Mouse (Mus musculus) liver, embryonic 14.5 days (tissue): ENCODE measurements around the gene Gm13696. TPM values are rescaled to one million over a fixed set of nuclear protein-coding genes. Genes with fewer than 3 reads are reported as not detected.
"Not testable (repeated sequence)": the region's sequence is repeated elsewhere in the genome, so short reads cannot be mapped to it uniquely, and the experiment has no call there.

Experiments used
- ATAC-seq: fragments of 200-750 bp; cut with Nextera tagmentation; 2 replicates; pipeline ENCODE4 v1.8.0; 2017; ENCODE audit warnings: moderate number of reproducible peaks, mild to moderate bottlenecking, moderate library complexity; ENCODE audit not compliant: insufficient read depth
- DNase-seq, 3 experiments: peaks; one replicate each; pipeline ENCODE4 v3.0.0-alpha.2; 2012 to 2013; ENCODE audit warnings: low read depth in 3 of 3, low spot score in 3 of 3
- H3K27ac ChIP-seq: fragments of 300-500 bp; sonication (generic); 2 replicates; pipeline ENCODE4 v1.5.1; 2014; ENCODE audit warnings: moderate library complexity, mild to moderate bottlenecking, control low read depth, inconsistent platforms
- H3K27me3 ChIP-seq: fragments of 300-500 bp; sonication (generic); 2 replicates; pipeline ENCODE4 v1.6.1; 2014; ENCODE audit warnings: mild to moderate bottlenecking, low read length, moderate library complexity; ENCODE audit not compliant: control insufficient read depth, insufficient read depth
- H3K36me3 ChIP-seq: fragments of 300-500 bp; sonication (generic); replicated peaks from 2 replicates; pipeline ENCODE4 v1.6.1; 2014; ENCODE audit warnings: low read depth; ENCODE audit not compliant: control insufficient read depth, insufficient read depth
- H3K4me1 ChIP-seq, 2 experiments: fragments of 200-500 bp in 1 of 2; fragments of 300-500 bp in 1 of 2; sonication (generic) in 1 of 2; replicated peaks; 2 replicates each; pipeline ENCODE4 v1.6.1; 2012 to 2014; ENCODE audit warnings: antibody characterized with exemption in 1 of 2, inconsistent platforms in 1 of 2, low read length in 1 of 2; ENCODE audit not compliant: control insufficient read depth in 2 of 2, insufficient read depth in 2 of 2
- H3K4me2 ChIP-seq: fragments of 300-500 bp; sonication (generic); 2 replicates; pipeline ENCODE4 v1.6.1; 2014; ENCODE audit warnings: low read depth, mild to moderate bottlenecking, control low read depth, moderate library complexity
- H3K4me3 ChIP-seq, 2 experiments: fragments of 200-500 bp in 1 of 2; fragments of 300-500 bp in 1 of 2; sonication (generic) in 1 of 2; 2 replicates each; pipeline ENCODE4 v1.5.1; 2012 to 2014; ENCODE audit warnings: low read depth in 2 of 2, low read length in 2 of 2, mild to moderate bottlenecking in 2 of 2, control low read depth in 1 of 2, inconsistent platforms in 1 of 2, moderate library complexity in 1 of 2; ENCODE audit not compliant: insufficient read depth in 1 of 2
- H3K9ac ChIP-seq: fragments of 300-500 bp; sonication (generic); replicated peaks from 2 replicates; pipeline ENCODE4 v1.6.1; 2014; ENCODE audit warnings: mild to moderate bottlenecking, control low read depth, moderate library complexity
- H3K9me3 ChIP-seq: fragments of 300-500 bp; sonication (generic); 2 replicates; pipeline ENCODE4 v1.6.1; 2016; ENCODE audit warnings: low read length, mixed read lengths; ENCODE audit not compliant: control insufficient read depth
- CTCF ChIP-seq: IDR thresholded peaks from 2 replicates; pipeline ENCODE4 v1.5.1; 2016; ENCODE audit warnings: antibody characterized with exemption, low read depth, control low read depth
- EP300 ChIP-seq: IDR thresholded peaks from 2 replicates; pipeline ENCODE4 v1.6.1; 2016; ENCODE audit warnings: antibody characterized with exemption, low read depth
- WGBS: fragments of 180-500 bp; shearing (Covaris S2); extraction: QIAGEN DNeasy Blood & Tissue Kit; methylation state at CpG from one replicate; pipeline ENCODE4 v1.1.7; 2014; ENCODE audit not compliant: insufficient replicate concordance; 5-methylcytosine and 5-hydroxymethylcytosine counted together
- polyA plus RNA-seq, 2 experiments: library from polyadenylated mRNA; depleted of rRNA in 1 of 2; stranded (reverse) in 1 of 2; unstranded in 1 of 2; fragments of >200 nt; fragmentation: Nextera tagmentation in 1 of 2; extraction: Ambion mirVana in 1 of 2; gene quantifications; 2 replicates each; pipeline versions ENCODE4 v1.2.1 to v1.2.3; 2012 to 2014

Gm13696 gene
- polyA plus RNA-seq, 2 experiments: not detected

- no peak overlapping the region for H3K27ac ChIP-seq
- no peak overlapping the region for H3K4me3 ChIP-seq
- peaks cover 0 to 2% of the 10 kb centered on the region in 2 experiments; a peak in 1 of 4 replicates for H3K4me1 ChIP-seq
- H3K27me3 ChIP-seq: no peaks in the 10 kb centered on the region
- H3K9ac ChIP-seq: no peak overlapping the region
- H3K9me3 ChIP-seq: no peaks in the 10 kb centered on the region
- H3K36me3 ChIP-seq: no peaks in the 10 kb centered on the region
- DNase-seq: no peak
- ATAC-seq: no peak
- TF ChIP-seq EP300: no peak
- TF ChIP-seq CTCF: no peak
- no peak overlapping the region for H3K4me2 ChIP-seq
- WGBS: 40% methylated on average over 1 of the region's 1 CpGs
These were observed 36.0 kb downstream of the Gm13696 start for GRCm38 (mm10) chr2:84008913-84009312.

GRCm38 (mm10) chr2:84009818-84010217, 36.9 kb downstream of the Gm13696 start:
- 8% methylated on average over 3 of the region's 3 CpGs for WGBS
- no peak overlapping the region for H3K4me2 ChIP-seq
- no peak overlapping the region for H3K9ac ChIP-seq

GRCm38 (mm10) chr2:84014572-84014971, 41.6 kb downstream of the Gm13696 start:
- H3K36me3 ChIP-seq: no peaks in the 10 kb centered on the region
- H3K4me3 ChIP-seq: no peak overlapping the region
- ATAC-seq: no peak
- peaks cover 8 to 12% of the 10 kb centered on the region in 2 experiments for H3K4me1 ChIP-seq
- 50% methylated on average over 6 of the region's 6 CpGs for WGBS
- no peaks in the 10 kb centered on the region for H3K9me3 ChIP-seq
- H3K4me2 ChIP-seq: no peak overlapping the region
- no peak for DNase-seq
- no peaks in the 10 kb centered on the region for H3K27me3 ChIP-seq
- H3K27ac ChIP-seq: no peak overlapping the region
- H3K9ac ChIP-seq: no peak overlapping the region
- TF ChIP-seq EP300 (no peak), CTCF (no peak)

More at GRCm38 (mm10) chr2:84009818-84010217, 36.9 kb downstream of the Gm13696 start:
- H3K27me3 ChIP-seq: no peaks in the 10 kb centered on the region
- H3K4me3 ChIP-seq: no peak overlapping the region
- no peaks in the 10 kb centered on the region for H3K36me3 ChIP-seq
- H3K4me1 ChIP-seq: peaks cover 0 to 2% of the 10 kb centered on the region in 2 experiments; a peak in 1 of 4 replicates
- no peaks in the 10 kb centered on the region for H3K9me3 ChIP-seq
- ATAC-seq (no peak), DNase-seq (no peak)
- no peak for TF ChIP-seq CTCF
- TF ChIP-seq EP300: no peak
- no peak overlapping the region for H3K27ac ChIP-seq

GRCm38 (mm10) chr2:84016291-84016690, 43.4 kb downstream of the Gm13696 start:
- not testable (repeated sequence) for H3K36me3 ChIP-seq, DNase-seq, ATAC-seq, H3K9ac ChIP-seq, H3K27me3 ChIP-seq, H3K27ac ChIP-seq, H3K4me2 ChIP-seq, H3K9me3 ChIP-seq, H3K4me3 ChIP-seq
- H3K4me1 ChIP-seq: peaks cover 9 to 14% of the 10 kb centered on the region in 2 experiments
- WGBS: 68% methylated on average over 5 of the region's 5 CpGs

- TF ChIP-seq CTCF (no peak), EP300 (no peak)
- DNase-seq (no peak), ATAC-seq (no peak)
- H3K4me1 ChIP-seq: peaks cover 9 to 14% of the 10 kb centered on the region in 2 experiments
- H3K4me2 ChIP-seq: no peak overlapping the region
- H3K9ac ChIP-seq: no peak overlapping the region
- no peaks in the 10 kb centered on the region for H3K9me3 ChIP-seq
- H3K27ac ChIP-seq: no peak overlapping the region
- no peaks in the 10 kb centered on the region for H3K27me3 ChIP-seq
- H3K36me3 ChIP-seq: no peaks in the 10 kb centered on the region
- 38% methylated on average over 3 of the region's 3 CpGs for WGBS
- H3K4me3 ChIP-seq: no peak overlapping the region
These were observed 45.4 kb downstream of the Gm13696 start for GRCm38 (mm10) chr2:84018330-84018729.
